Mouse (Mus musculus): ENCODE results near the gene Oas1f. TPM values are rescaled to one million over a fixed set of nuclear protein-coding genes. Genes with fewer than 3 reads are reported as not detected.

Gene Oas1f
- polyA plus RNA-seq, 1 experiment from 2014 or later = not detected

- Histone ChIP-seq H3K27ac (replicated peaks; ENCODE audit: low read depth, low read length) (no peak overlapping the region), H3K36me3 (ENCODE audit: control insufficient read depth, insufficient read depth, low read length) (no peaks in the 10 kb centered on the region), H3K9me3 (ENCODE audit: control insufficient read depth, low read length) (no peaks in the 10 kb centered on the region), H3K27me3 (ENCODE audit: control insufficient read depth, insufficient read depth, low read length) (no peaks in the 10 kb centered on the region), H3K4me1 (ENCODE audit: control insufficient read depth, insufficient read depth, low read length) (0 out of 2 replicates have a peak, but pooled peaks cover 3% of the 10 kb centered on the region), H3K4me3 (ENCODE audit: low read depth, low read length) (no peak overlapping the region), H3K9ac (ENCODE audit: low read length) (no peak overlapping the region), H3K4me2 (ENCODE audit: low read depth, severe bottlenecking) (no peak overlapping the region)
- 61% methylated on average over 3 of the region's 3 CpGs for WGBS
- ATAC-seq (ENCODE audit: insufficient number of reproducible peaks, low FRiP score, low TSS enrichment, low read depth) (no peak), DNase-seq (ENCODE audit: low spot score) (peak; percentile 46)
Measured at GRCm38 (mm10) chr5:120815949-120816348, 31.2 kb upstream of the Oas1f start.

DNA sequence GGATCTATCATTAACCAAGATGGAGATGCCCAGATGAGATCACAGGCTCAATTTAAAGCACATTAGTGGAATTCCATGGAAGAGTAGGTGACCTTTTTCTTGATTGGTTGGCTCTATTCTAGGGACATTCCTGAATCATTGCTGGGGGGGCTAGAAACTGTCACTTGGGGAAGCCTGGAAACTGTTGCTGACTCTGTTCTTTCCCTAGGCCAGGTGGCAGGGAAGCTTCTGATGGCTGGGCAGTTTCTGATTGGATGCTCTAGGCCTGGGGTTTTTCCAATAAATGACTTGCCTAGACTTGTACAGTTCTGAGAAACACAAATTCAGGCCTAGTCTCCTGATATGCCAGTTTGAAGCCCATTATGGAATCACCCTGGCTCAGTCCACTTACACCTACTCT is 28.2 kb upstream of the Oas1f start:
- ATAC-seq (ENCODE audit: insufficient number of reproducible peaks, low FRiP score, low TSS enrichment, low read depth) (no peak), DNase-seq (ENCODE audit: low spot score) (no peak)
- no peaks in the 10 kb centered on the region for H3K27me3 ChIP-seq (ENCODE audit: control insufficient read depth, insufficient read depth, low read length)
- H3K27ac ChIP-seq (replicated peaks; ENCODE audit: low read depth, low read length) = no peak overlapping the region
- H3K4me1 ChIP-seq (ENCODE audit: control insufficient read depth, insufficient read depth, low read length) = no peaks in the 10 kb centered on the region
- no peaks in the 10 kb centered on the region for H3K9me3 ChIP-seq (ENCODE audit: control insufficient read depth, low read length)
- no peaks in the 10 kb centered on the region for H3K36me3 ChIP-seq (ENCODE audit: control insufficient read depth, insufficient read depth, low read length)
- no peak overlapping the region for H3K9ac ChIP-seq (ENCODE audit: low read length)
- H3K4me3 ChIP-seq (ENCODE audit: low read depth, low read length) = no peak overlapping the region
- H3K4me2 ChIP-seq (ENCODE audit: low read depth, severe bottlenecking) = no peak overlapping the region

DNA sequence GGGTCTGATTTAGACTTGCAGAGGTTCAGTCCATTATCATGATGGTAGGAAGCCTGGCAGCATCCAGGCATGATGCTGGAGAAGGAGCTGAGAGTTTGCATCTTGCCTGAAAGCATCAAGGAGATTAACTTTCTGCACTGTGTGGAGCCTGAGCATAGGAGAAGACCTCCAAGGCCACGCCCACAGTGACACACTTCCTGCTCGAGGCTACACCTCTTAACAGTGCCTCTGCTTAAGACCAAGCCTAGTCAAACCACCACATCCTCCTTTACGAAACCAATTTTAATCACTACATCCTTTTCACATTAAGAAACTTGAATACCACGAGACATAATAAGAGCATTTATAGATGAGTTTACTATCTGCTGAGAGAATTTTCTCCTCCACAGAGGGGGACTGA is 16.1 kb upstream of the Oas1f start:
- Histone ChIP-seq H3K4me1 (ENCODE audit: control insufficient read depth, insufficient read depth, low read length) (no peaks in the 10 kb centered on the region), H3K4me3 (ENCODE audit: low read depth, low read length) (no peak overlapping the region), H3K27ac (replicated peaks; ENCODE audit: low read depth, low read length) (no peak overlapping the region), H3K9me3 (ENCODE audit: control insufficient read depth, low read length) (no peaks in the 10 kb centered on the region), H3K9ac (ENCODE audit: low read length) (no peak overlapping the region), H3K27me3 (ENCODE audit: control insufficient read depth, insufficient read depth, low read length) (peaks cover 4% of the 10 kb centered on the region), H3K4me2 (ENCODE audit: low read depth, severe bottlenecking) (no peak overlapping the region), H3K36me3 (ENCODE audit: control insufficient read depth, insufficient read depth, low read length) (no peaks in the 10 kb centered on the region)
- DNase-seq (ENCODE audit: low spot score) = no peak
- 83% methylated on average over 4 of the region's 4 CpGs for whole genome bisulfite sequencing
- no peak for ATAC-seq (ENCODE audit: insufficient number of reproducible peaks, low FRiP score, low TSS enrichment, low read depth)

DNA sequence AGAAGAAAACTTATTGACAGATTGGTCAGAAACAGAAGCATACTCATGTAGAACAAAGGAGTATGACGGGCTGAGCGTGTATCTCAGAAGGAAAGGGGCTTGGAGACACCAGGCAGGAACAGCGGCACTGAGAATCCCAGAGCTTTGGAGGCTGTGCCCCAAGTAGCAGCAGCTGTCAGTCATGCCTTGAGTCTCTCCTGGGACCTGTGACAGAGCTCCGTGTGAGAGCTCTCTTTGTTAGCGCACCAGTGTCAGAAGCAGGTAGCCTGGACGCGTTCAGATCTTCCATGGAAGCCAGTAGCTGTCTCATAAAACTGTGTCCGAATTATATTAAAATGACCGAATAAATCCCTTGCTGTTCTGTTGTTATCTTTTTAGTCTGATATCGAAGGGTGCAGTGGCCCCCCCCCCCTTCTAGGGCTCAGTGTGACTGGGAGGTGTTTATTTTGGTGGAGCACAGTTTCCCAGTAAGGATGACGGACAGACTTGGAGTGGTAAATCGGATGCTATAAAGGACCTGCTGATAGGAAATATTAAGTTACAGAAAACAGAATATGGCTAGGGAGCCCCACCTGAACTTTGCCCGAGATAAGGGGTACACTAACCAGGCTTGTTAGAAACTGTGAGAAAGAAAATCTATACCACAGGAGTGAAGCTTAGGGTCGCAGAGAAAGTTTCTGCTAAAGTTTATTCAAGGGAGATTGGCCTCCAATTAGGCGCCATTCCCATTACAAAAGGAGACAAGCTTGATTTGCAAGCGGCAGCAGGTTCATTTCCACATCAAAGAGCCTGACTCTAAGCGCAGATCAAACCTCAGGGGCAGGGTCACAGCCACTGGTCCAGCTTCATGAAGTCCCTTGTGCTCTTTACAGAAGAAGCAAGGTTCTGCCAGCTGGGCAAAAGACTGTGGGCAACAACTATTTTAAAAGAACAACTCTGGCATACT is 13.6 kb upstream of the Oas1f start:
- Histone ChIP-seq H3K4me2 (ENCODE audit: low read depth, severe bottlenecking) (no peak overlapping the region), H3K4me1 (ENCODE audit: control insufficient read depth, insufficient read depth, low read length) (no peaks in the 10 kb centered on the region), H3K36me3 (ENCODE audit: control insufficient read depth, insufficient read depth, low read length) (no peaks in the 10 kb centered on the region), H3K27ac (replicated peaks; ENCODE audit: low read depth, low read length) (no peak overlapping the region), H3K9me3 (ENCODE audit: control insufficient read depth, low read length) (no peaks in the 10 kb centered on the region), H3K9ac (ENCODE audit: low read length) (no peak overlapping the region), H3K4me3 (ENCODE audit: low read depth, low read length) (no peak overlapping the region), H3K27me3 (ENCODE audit: control insufficient read depth, insufficient read depth, low read length) (peaks cover 4% of the 10 kb centered on the region)
- WGBS = 13% methylated on average over 17 of the region's 17 CpGs
- DNase-seq (ENCODE audit: low spot score) = no peak
- no peak for ATAC-seq (ENCODE audit: insufficient number of reproducible peaks, low FRiP score, low TSS enrichment, low read depth)

DNA sequence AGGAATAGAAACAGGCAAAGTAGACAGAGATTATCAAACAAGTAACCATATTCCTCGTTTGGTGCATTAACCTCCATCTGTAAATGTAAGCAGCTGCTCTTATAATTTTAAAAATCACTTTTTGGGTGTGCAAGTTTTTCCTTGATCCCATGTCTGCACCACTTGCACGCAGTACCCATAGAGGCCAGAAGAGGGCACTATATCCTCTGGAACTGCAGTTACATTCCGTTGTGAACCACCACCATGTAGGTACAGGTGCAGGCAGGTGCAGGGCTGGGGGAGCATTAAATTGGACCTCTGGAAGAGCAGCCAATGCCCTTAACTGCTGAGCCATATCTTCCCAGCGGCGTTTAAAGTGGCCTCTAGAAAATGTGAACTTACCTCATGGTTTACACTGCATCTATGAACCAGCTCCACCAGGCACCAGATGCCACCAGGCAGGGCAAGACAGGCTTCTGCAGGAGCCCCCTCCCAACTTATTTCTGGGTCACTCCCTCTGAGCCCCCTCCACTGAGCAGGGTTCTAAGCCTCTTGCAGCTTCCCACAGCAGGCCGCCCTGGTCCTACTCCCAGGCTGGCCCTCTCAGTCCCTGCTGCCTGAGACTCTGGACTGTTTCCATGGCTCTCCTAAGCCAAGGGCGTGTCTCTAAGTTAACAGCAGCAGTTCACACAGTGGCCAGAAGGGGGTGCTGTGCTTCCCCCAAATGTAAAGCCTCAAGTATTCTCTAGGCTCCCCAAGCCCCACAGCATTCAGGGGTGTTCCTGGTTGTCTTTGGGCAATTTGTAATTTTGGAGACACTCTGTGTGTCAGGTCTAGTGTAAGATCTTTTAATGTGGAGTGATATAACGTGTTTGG is 10.2 kb upstream of the Oas1f start:
- Histone ChIP-seq H3K27me3 (ENCODE audit: control insufficient read depth, insufficient read depth, low read length) (peaks cover 4% of the 10 kb centered on the region), H3K9ac (ENCODE audit: low read length) (no peak overlapping the region), H3K4me1 (ENCODE audit: control insufficient read depth, insufficient read depth, low read length) (no peaks in the 10 kb centered on the region), H3K27ac (replicated peaks; ENCODE audit: low read depth, low read length) (no peak overlapping the region), H3K9me3 (ENCODE audit: control insufficient read depth, low read length) (no peaks in the 10 kb centered on the region), H3K36me3 (ENCODE audit: control insufficient read depth, insufficient read depth, low read length) (no peaks in the 10 kb centered on the region), H3K4me2 (ENCODE audit: low read depth, severe bottlenecking) (no peak overlapping the region), H3K4me3 (ENCODE audit: low read depth, low read length) (no peak overlapping the region)
- ATAC-seq (ENCODE audit: insufficient number of reproducible peaks, low FRiP score, low TSS enrichment, low read depth) (no peak), DNase-seq (ENCODE audit: low spot score) (peak; percentile 75)
- WGBS = 9% methylated on average over 8 of the region's 8 CpGs

DNA sequence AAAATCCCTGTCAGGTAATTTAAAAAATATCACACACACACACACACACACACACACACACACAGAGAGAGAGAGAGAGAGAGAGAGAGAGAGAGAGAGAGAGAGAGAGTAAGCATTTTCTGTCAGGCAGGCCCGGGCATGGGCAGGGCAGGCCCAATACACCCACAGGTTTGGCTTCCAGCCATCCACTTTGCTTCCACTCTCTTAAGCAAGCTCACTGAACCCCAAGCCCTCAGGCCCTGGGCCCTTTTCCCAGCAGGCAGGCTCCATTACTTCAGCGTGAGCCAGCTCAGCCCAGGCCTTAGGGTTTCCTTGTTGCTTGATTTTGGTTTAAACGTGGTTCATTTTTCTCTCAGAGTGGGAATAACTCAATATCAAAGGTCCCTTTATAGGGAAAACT is 2.5 kb upstream of the Oas1f start:
- Histone ChIP-seq H3K4me3 (ENCODE audit: low read depth, low read length) (no peak overlapping the region), H3K27ac (replicated peaks; ENCODE audit: low read depth, low read length) (no peak overlapping the region), H3K4me2 (ENCODE audit: low read depth, severe bottlenecking) (no peak overlapping the region), H3K27me3 (ENCODE audit: control insufficient read depth, insufficient read depth, low read length) (no peaks in the 10 kb centered on the region), H3K4me1 (ENCODE audit: control insufficient read depth, insufficient read depth, low read length) (no peaks in the 10 kb centered on the region), H3K36me3 (ENCODE audit: control insufficient read depth, insufficient read depth, low read length) (no peaks in the 10 kb centered on the region), H3K9ac (ENCODE audit: low read length) (no peak overlapping the region), H3K9me3 (ENCODE audit: control insufficient read depth, low read length) (no peaks in the 10 kb centered on the region)
- WGBS = 77% methylated on average over 3 of the region's 3 CpGs
- DNase-seq (ENCODE audit: low spot score) = no peak
- no peak for ATAC-seq (ENCODE audit: insufficient number of reproducible peaks, low FRiP score, low TSS enrichment, low read depth)

DNA sequence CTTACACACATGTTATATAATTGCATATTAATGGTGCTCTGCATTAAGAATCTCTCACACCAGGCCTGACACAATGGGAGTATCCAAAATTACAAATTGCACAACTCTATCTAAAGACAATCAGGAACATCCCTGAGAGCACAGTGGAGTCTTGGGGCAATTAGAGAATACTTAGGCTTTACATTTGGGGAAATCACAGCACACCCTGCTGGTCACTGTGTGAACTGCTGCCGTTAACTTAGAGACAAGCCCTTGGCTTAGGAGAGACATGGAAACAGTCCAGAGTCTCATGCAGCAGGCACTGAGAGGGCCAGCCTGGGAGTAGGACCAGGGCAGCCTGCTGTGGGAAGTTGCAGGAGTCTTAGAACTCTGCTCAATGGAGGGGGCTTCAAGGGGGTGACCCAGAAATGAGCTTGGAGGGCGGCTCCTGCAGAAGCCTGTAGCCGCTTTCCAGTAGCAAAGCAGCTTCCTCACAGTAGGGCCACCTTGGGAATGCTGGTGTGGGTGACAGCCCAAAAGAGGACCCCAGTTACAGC is 2.5 kb downstream of the Oas1f start:
- Histone ChIP-seq H3K36me3 (ENCODE audit: control insufficient read depth, insufficient read depth, low read length) (no peaks in the 10 kb centered on the region), H3K27ac (replicated peaks; ENCODE audit: low read depth, low read length) (no peak overlapping the region), H3K4me1 (ENCODE audit: control insufficient read depth, insufficient read depth, low read length) (no peaks in the 10 kb centered on the region), H3K4me3 (ENCODE audit: low read depth, low read length) (no peak overlapping the region), H3K4me2 (ENCODE audit: low read depth, severe bottlenecking) (no peak overlapping the region), H3K27me3 (ENCODE audit: control insufficient read depth, insufficient read depth, low read length) (no peaks in the 10 kb centered on the region), H3K9me3 (ENCODE audit: control insufficient read depth, low read length) (peaks cover 3% of the 10 kb centered on the region; the same call in 1 of the 2 replicates), H3K9ac (ENCODE audit: low read length) (no peak overlapping the region)
- no peak for ATAC-seq (ENCODE audit: insufficient number of reproducible peaks, low FRiP score, low TSS enrichment, low read depth)
- 68% methylated on average over 3 of the region's 3 CpGs for WGBS
- DNase-seq (ENCODE audit: low spot score) = peak; percentile 56

DNA sequence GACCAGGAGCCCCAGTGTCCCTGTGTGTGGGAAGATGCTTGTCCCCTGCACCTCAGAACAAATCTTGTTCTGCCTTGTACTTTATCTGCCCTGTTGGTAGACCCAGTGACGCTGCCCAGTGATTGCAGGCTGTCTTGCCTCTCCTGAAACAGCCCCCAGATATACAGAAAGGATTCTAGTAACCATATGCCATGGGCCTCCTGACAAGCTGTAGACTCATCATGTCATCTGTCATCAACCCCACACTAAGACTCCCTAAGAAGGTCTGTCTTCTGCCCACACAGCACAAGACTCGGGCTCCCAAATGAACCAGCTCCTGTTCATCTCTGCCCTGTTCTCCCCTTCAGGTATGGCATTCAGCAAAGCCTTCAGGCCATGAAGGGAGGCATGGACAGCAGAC is 12.1 kb downstream of the Oas1f start:
- WGBS = 78% methylated on average over 2 of the region's 2 CpGs
- no peak overlapping the region for H3K9ac ChIP-seq (ENCODE audit: low read length)
- H3K27me3 ChIP-seq (ENCODE audit: control insufficient read depth, insufficient read depth, low read length) = no peaks in the 10 kb centered on the region
- no peak for ATAC-seq (ENCODE audit: insufficient number of reproducible peaks, low FRiP score, low TSS enrichment, low read depth)
- H3K9me3 ChIP-seq (ENCODE audit: control insufficient read depth, low read length) = peaks cover 2% of the 10 kb centered on the region; the same call in 1 of the 2 replicates
- H3K36me3 ChIP-seq (ENCODE audit: control insufficient read depth, insufficient read depth, low read length) = no peaks in the 10 kb centered on the region
- DNase-seq (ENCODE audit: low spot score) = no peak
- H3K27ac ChIP-seq (replicated peaks; ENCODE audit: low read depth, low read length) = no peak overlapping the region
- no peak overlapping the region for H3K4me2 ChIP-seq (ENCODE audit: low read depth, severe bottlenecking)
- no peak overlapping the region for H3K4me3 ChIP-seq (ENCODE audit: low read depth, low read length)
- no peaks in the 10 kb centered on the region for H3K4me1 ChIP-seq (ENCODE audit: control insufficient read depth, insufficient read depth, low read length)
